Mouse (Mus musculus): Measurements from ENCODE around the gene Atp6v0b. TPM values are rescaled to one million over a fixed set of nuclear protein-coding genes. Genes with fewer than 3 reads are reported as not detected.

The Atp6v0b gene
- total and polyA plus RNA-seq, 3 experiments = 109 to 279 (median 124) TPM

- WGBS = 24% methylated on average over 6 of the region's 6 CpGs
- Histone ChIP-seq H3K9ac (ENCODE audit: low read depth, low read length) (no peak overlapping the region), H3K4me3 (no peak overlapping the region), H3K27me3 (ENCODE audit: control insufficient read depth, insufficient read depth, low read length) (peaks cover 2% of the 10 kb centered on the region; the same call in 1 of the 2 replicates), H3K27ac (no peak overlapping the region), H3K79me2 (replicated peaks; ENCODE audit: control insufficient read depth, insufficient read depth, low read length) (no peaks in the 10 kb centered on the region), H3K36me3 (ENCODE audit: control insufficient read depth, insufficient read depth, low read length) (no peaks in the 10 kb centered on the region), H3K4me1 (ENCODE audit: control insufficient read depth, insufficient read depth, low read length) (no peaks in the 10 kb centered on the region)
- DNase-seq = no peak
- no peak for TF ChIP-seq EP300 (IDR thresholded peaks at IDR 0.05; ENCODE audit: insufficient read depth, low read depth, low read length)
- peak; percentile 72 for TF ChIP-seq CTCF (IDR thresholded peaks at IDR 0.05)
- intact Hi-C loops (cut with DNase I) = loop anchor here (1.0 to 5.0 kb wide), 3 partner anchors 91 to 155 kb away; no protein-coding TSS in a partner anchor
Observed at GRCm38 (mm10) chr4:117928234-117928633, 41.1 kb upstream of the Atp6v0b start.

- DNase-seq = peak in 1 of 2 experiments; percentile 44
Observed at GRCm38 (mm10) chr4:117926545-117927482, 39.7 kb upstream of the Atp6v0b start.

GRCm38 (mm10) chr4:117924916-117925315 is 37.8 kb upstream of the Atp6v0b start:
- intact Hi-C loops (cut with DNase I) = loop anchor here (5.0 kb wide), 2 partner anchors 88 to 107 kb away; no protein-coding TSS in a partner anchor
- Histone ChIP-seq H3K27me3 (ENCODE audit: control insufficient read depth, insufficient read depth, low read length) (peaks cover 2% of the 10 kb centered on the region; the same call in 1 of the 2 replicates), H3K27ac (no peak overlapping the region), H3K9ac (ENCODE audit: low read depth, low read length) (no peak overlapping the region), H3K36me3 (ENCODE audit: control insufficient read depth, insufficient read depth, low read length) (no peaks in the 10 kb centered on the region), H3K4me1 (ENCODE audit: control insufficient read depth, insufficient read depth, low read length) (no peaks in the 10 kb centered on the region), H3K79me2 (replicated peaks; ENCODE audit: control insufficient read depth, insufficient read depth, low read length) (no peaks in the 10 kb centered on the region), H3K4me3 (no peak overlapping the region)
- TF ChIP-seq CTCF (IDR thresholded peaks at IDR 0.05) (no peak), EP300 (IDR thresholded peaks at IDR 0.05; ENCODE audit: insufficient read depth, low read depth, low read length) (no peak), POLR2A (IDR thresholded peaks at IDR 0.05; ENCODE audit: insufficient read depth, low read depth, low read length) (no peak)
- WGBS = 49% methylated on average over 4 of the region's 6 CpGs
- no peak for DNase-seq

More at GRCm38 (mm10) chr4:117926545-117927482, 39.7 kb upstream of the Atp6v0b start:
- no peaks in the 10 kb centered on the region for H3K36me3 ChIP-seq (ENCODE audit: control insufficient read depth, insufficient read depth, low read length)
- H3K4me1 ChIP-seq (ENCODE audit: control insufficient read depth, insufficient read depth, low read length) = no peaks in the 10 kb centered on the region
- TF ChIP-seq POLR2A (IDR thresholded peaks at IDR 0.05; ENCODE audit: insufficient read depth, low read depth, low read length) = no peak
- 0 out of 2 replicates have a peak, but pooled peaks have one; percentile 8 for TF ChIP-seq CTCF (IDR thresholded peaks at IDR 0.05)
- H3K27ac ChIP-seq = no peak overlapping the region
- peaks cover 2% of the 10 kb centered on the region; the same call in 1 of the 2 replicates for H3K27me3 ChIP-seq (ENCODE audit: control insufficient read depth, insufficient read depth, low read length)
- H3K9ac ChIP-seq (ENCODE audit: low read depth, low read length) = peak overlapping the region; percentile 3
- peak overlapping the region; percentile 27 for H3K4me3 ChIP-seq
- H3K79me2 ChIP-seq (replicated peaks; ENCODE audit: control insufficient read depth, insufficient read depth, low read length) = no peaks in the 10 kb centered on the region
- 7% methylated on average over 71 of the region's 71 CpGs for WGBS
- intact Hi-C loops (cut with DNase I) = loop anchor here (5.0 kb wide), 2 partner anchors 90 to 105 kb away; no protein-coding TSS in a partner anchor

GRCm38 (mm10) chr4:117923450-117923849 is 36.3 kb upstream of the Atp6v0b start:
- intact Hi-C loops (cut with DNase I) = no loop called here
- no peak overlapping the region for H3K9ac ChIP-seq (ENCODE audit: low read depth, low read length)
- no peaks in the 10 kb centered on the region; the same call in 1 of the 2 replicates for H3K27me3 ChIP-seq (ENCODE audit: control insufficient read depth, insufficient read depth, low read length)
- no peak overlapping the region for H3K27ac ChIP-seq
- 42% methylated on average over 2 of the region's 2 CpGs for WGBS
- DNase-seq = no peak
- no peaks in the 10 kb centered on the region for H3K79me2 ChIP-seq (replicated peaks; ENCODE audit: control insufficient read depth, insufficient read depth, low read length)
- no peaks in the 10 kb centered on the region for H3K36me3 ChIP-seq (ENCODE audit: control insufficient read depth, insufficient read depth, low read length)
- TF ChIP-seq EP300 (IDR thresholded peaks at IDR 0.05; ENCODE audit: insufficient read depth, low read depth, low read length) = no peak
- TF ChIP-seq CTCF (IDR thresholded peaks at IDR 0.05) = no peak
- no peak for TF ChIP-seq POLR2A (IDR thresholded peaks at IDR 0.05; ENCODE audit: insufficient read depth, low read depth, low read length)
- no peak overlapping the region for H3K4me3 ChIP-seq
- no peaks in the 10 kb centered on the region for H3K4me1 ChIP-seq (ENCODE audit: control insufficient read depth, insufficient read depth, low read length)

- Histone ChIP-seq H3K36me3 (ENCODE audit: control insufficient read depth, insufficient read depth, low read length) (no peaks in the 10 kb centered on the region), H3K4me3 (no peak overlapping the region), H3K79me2 (replicated peaks; ENCODE audit: control insufficient read depth, insufficient read depth, low read length) (no peaks in the 10 kb centered on the region), H3K4me1 (ENCODE audit: control insufficient read depth, insufficient read depth, low read length) (no peaks in the 10 kb centered on the region), H3K27me3 (ENCODE audit: control insufficient read depth, insufficient read depth, low read length) (no peaks in the 10 kb centered on the region; the same call in 1 of the 2 replicates), H3K27ac (no peak overlapping the region), H3K9ac (ENCODE audit: low read depth, low read length) (no peak overlapping the region)
- TF ChIP-seq EP300 (IDR thresholded peaks at IDR 0.05; ENCODE audit: insufficient read depth, low read depth, low read length) (no peak), CTCF (IDR thresholded peaks at IDR 0.05) (no peak), POLR2A (IDR thresholded peaks at IDR 0.05; ENCODE audit: insufficient read depth, low read depth, low read length) (no peak)
- DNase-seq = no peak
- 88% methylated on average over 2 of the region's 2 CpGs for WGBS
- intact Hi-C loops (cut with DNase I) = no loop called here
Observed at GRCm38 (mm10) chr4:117921358-117921757, 34.2 kb upstream of the Atp6v0b start.

GRCm38 (mm10) chr4:117918762-117919161 is 31.6 kb upstream of the Atp6v0b start:
- no peaks in the 10 kb centered on the region for H3K36me3 ChIP-seq (ENCODE audit: control insufficient read depth, insufficient read depth, low read length)
- WGBS = 60% methylated on average over 5 of the region's 5 CpGs
- H3K4me3 ChIP-seq = no peak overlapping the region
- intact Hi-C loops (cut with DNase I) = no loop called here
- TF ChIP-seq EP300 (IDR thresholded peaks at IDR 0.05; ENCODE audit: insufficient read depth, low read depth, low read length) = no peak
- TF ChIP-seq POLR2A (IDR thresholded peaks at IDR 0.05; ENCODE audit: insufficient read depth, low read depth, low read length) = no peak
- TF ChIP-seq CTCF (IDR thresholded peaks at IDR 0.05) = no peak
- H3K9ac ChIP-seq (ENCODE audit: low read depth, low read length) = no peak overlapping the region
- DNase-seq = no peak
- no peaks in the 10 kb centered on the region for H3K4me1 ChIP-seq (ENCODE audit: control insufficient read depth, insufficient read depth, low read length)
- no peak overlapping the region for H3K27ac ChIP-seq
- no peaks in the 10 kb centered on the region for H3K27me3 ChIP-seq (ENCODE audit: control insufficient read depth, insufficient read depth, low read length)
- no peaks in the 10 kb centered on the region for H3K79me2 ChIP-seq (replicated peaks; ENCODE audit: control insufficient read depth, insufficient read depth, low read length)
